Mouse (Mus musculus): ENCODE measurements at regions not wholly inside any gene's neighbourhood (a gene's known extent, or its start where the extent isn't known, plus 50 kb on each side); places are given as distances from the start of the nearest gene placed in this dataset.

- Histone ChIP-seq H3K4me1 (ENCODE audit: insufficient read depth, low read depth, low read length) (peaks cover 12% of the 10 kb centered on the region; the same call in 1 of the 2 replicates), H3K9ac (replicated peaks; ENCODE audit: low read depth) (no peak overlapping the region), H3K4me3 (ENCODE audit: low read depth, low read length) (no peak overlapping the region), H3K27ac (ENCODE audit: low read length) (peak overlapping the region; percentile 74), H3K9me3 (ENCODE audit: low read length) (no peaks in the 10 kb centered on the region), H3K36me3 (ENCODE audit: insufficient read depth, low read length) (no peaks in the 10 kb centered on the region), H3K4me2 (replicated peaks; ENCODE audit: low read depth, low read length) (no peak overlapping the region), H3K27me3 (replicated peaks; ENCODE audit: insufficient read depth, low read length) (no peaks in the 10 kb centered on the region)
- peak; percentile 57 for ATAC-seq
- peak; percentile 78 for DNase-seq (ENCODE audit: low spot score)
- TF ChIP-seq CTCF (IDR thresholded peaks at IDR 0.05) (no peak), EP300 (IDR thresholded peaks at IDR 0.05) (no peak; the same call in 1 of the 2 replicates)
- 23% methylated on average over 10 of the region's 10 CpGs for WGBS
These were observed 195.1 kb downstream of the Zfp36l1 start for GRCm38 (mm10) chr12:79917634-79918289.

DNA sequence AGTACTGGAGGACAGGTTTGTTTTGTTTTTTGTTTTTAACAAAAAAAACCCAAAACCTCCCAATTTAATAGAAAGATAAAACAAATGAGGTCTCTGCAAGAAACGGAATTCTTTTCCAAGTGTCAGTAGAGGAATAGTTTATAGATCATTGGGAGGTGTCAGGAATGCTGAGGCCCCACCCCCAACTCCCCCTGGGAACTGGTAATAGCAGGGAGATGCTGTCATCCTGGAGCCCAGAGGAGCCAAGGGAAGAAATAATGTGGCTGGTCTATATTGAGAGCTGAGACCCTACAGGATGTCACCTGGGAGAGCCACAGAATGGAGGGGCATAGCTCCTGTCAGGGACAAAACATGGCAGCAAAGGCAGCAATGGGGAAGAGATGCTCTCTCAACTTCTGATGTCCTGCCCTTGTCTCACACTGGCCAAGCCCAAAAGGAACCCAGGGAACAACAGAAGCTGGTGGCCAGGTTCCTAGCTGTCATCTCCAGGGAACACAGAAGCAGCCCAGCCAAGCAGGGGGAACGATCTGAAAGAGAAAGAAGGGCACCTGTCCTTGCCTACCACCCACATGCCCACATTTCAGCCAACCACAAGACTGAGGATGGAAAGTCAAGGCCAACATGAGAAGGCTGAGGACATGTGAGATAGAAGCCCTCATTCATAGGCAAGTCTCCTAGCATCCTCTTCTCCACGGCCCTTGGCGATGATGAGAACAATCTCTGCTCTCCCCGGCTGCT, 195.7 kb downstream of the Zfp36l1 start:
- Histone ChIP-seq H3K27ac (ENCODE audit: low read length) (peak overlapping the region; percentile 74), H3K36me3 (ENCODE audit: insufficient read depth, low read length) (no peaks in the 10 kb centered on the region), H3K4me3 (ENCODE audit: low read depth, low read length) (no peak overlapping the region), H3K9ac (replicated peaks; ENCODE audit: low read depth) (no peak overlapping the region), H3K4me1 (ENCODE audit: insufficient read depth, low read depth, low read length) (peaks cover 12% of the 10 kb centered on the region; the same call in 1 of the 2 replicates), H3K9me3 (ENCODE audit: low read length) (no peaks in the 10 kb centered on the region), H3K4me2 (replicated peaks; ENCODE audit: low read depth, low read length) (no peak overlapping the region), H3K27me3 (replicated peaks; ENCODE audit: insufficient read depth, low read length) (no peaks in the 10 kb centered on the region)
- DNase-seq (ENCODE audit: low spot score) (no peak), ATAC-seq (no peak)
- TF ChIP-seq CTCF (IDR thresholded peaks at IDR 0.05): no peak
- no peak for TF ChIP-seq EP300 (IDR thresholded peaks at IDR 0.05)
- WGBS: 64% methylated on average over 5 of the region's 5 CpGs

DNA sequence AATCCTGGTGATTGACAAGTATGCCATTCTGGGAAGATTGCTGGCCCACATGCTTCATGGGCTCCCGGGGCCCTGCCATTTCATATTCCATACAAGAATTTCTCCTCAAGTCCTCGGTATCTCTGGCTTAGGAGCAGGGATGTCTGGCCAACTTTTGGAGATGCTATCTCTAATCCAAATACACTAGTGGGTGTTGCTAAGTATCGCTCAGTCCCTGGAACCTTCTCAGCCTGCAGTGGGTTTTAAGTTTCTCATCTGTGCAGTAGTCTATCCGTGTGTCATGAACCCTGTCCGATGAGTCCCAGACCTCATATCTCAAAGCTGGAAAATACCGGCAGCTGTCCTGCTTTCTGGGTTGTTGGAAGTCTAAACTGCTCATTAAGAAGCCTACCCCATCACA, 198.9 kb downstream of the Zfp36l1 start:
- no peaks in the 10 kb centered on the region for H3K27me3 ChIP-seq (replicated peaks; ENCODE audit: insufficient read depth, low read length)

GRCm38 (mm10) chr12:79912281-79913063, 200.3 kb downstream of the Zfp36l1 start:
- no peaks in the 10 kb centered on the region for H3K9me3 ChIP-seq (ENCODE audit: low read length)
- no peaks in the 10 kb centered on the region for H3K27me3 ChIP-seq (replicated peaks; ENCODE audit: insufficient read depth, low read length)
- TF ChIP-seq EP300 (IDR thresholded peaks at IDR 0.05) (no peak), CTCF (IDR thresholded peaks at IDR 0.05) (no peak)
- no peaks in the 10 kb centered on the region for H3K36me3 ChIP-seq (ENCODE audit: insufficient read depth, low read length)
- WGBS: 90% methylated on average over 10 of the region's 10 CpGs
- H3K4me3 ChIP-seq (ENCODE audit: low read depth, low read length): no peak overlapping the region
- H3K9ac ChIP-seq (replicated peaks; ENCODE audit: low read depth): no peak overlapping the region
- H3K4me1 ChIP-seq (ENCODE audit: insufficient read depth, low read depth, low read length): peaks cover 8% of the 10 kb centered on the region; the same call in 1 of the 2 replicates
- H3K4me2 ChIP-seq (replicated peaks; ENCODE audit: low read depth, low read length): no peak overlapping the region
- ATAC-seq: no peak
- DNase-seq (ENCODE audit: low spot score): no peak
- no peak overlapping the region for H3K27ac ChIP-seq (ENCODE audit: low read length)

More for the DNA sequence above, 198.9 kb downstream of the Zfp36l1 start:
- H3K4me2 ChIP-seq (replicated peaks; ENCODE audit: low read depth, low read length): no peak overlapping the region
- H3K9me3 ChIP-seq (ENCODE audit: low read length): no peaks in the 10 kb centered on the region
- WGBS: 76% methylated on average over 6 of the region's 6 CpGs
- TF ChIP-seq CTCF (IDR thresholded peaks at IDR 0.05) (no peak), EP300 (IDR thresholded peaks at IDR 0.05) (no peak)
- H3K4me3 ChIP-seq (ENCODE audit: low read depth, low read length): no peak overlapping the region
- ATAC-seq (no peak), DNase-seq (ENCODE audit: low spot score) (no peak)
- no peak overlapping the region for H3K27ac ChIP-seq (ENCODE audit: low read length)
- no peak overlapping the region for H3K9ac ChIP-seq (replicated peaks; ENCODE audit: low read depth)
- H3K36me3 ChIP-seq (ENCODE audit: insufficient read depth, low read length): no peaks in the 10 kb centered on the region
- peaks cover 15% of the 10 kb centered on the region; the same call in 1 of the 2 replicates for H3K4me1 ChIP-seq (ENCODE audit: insufficient read depth, low read depth, low read length)

DNA sequence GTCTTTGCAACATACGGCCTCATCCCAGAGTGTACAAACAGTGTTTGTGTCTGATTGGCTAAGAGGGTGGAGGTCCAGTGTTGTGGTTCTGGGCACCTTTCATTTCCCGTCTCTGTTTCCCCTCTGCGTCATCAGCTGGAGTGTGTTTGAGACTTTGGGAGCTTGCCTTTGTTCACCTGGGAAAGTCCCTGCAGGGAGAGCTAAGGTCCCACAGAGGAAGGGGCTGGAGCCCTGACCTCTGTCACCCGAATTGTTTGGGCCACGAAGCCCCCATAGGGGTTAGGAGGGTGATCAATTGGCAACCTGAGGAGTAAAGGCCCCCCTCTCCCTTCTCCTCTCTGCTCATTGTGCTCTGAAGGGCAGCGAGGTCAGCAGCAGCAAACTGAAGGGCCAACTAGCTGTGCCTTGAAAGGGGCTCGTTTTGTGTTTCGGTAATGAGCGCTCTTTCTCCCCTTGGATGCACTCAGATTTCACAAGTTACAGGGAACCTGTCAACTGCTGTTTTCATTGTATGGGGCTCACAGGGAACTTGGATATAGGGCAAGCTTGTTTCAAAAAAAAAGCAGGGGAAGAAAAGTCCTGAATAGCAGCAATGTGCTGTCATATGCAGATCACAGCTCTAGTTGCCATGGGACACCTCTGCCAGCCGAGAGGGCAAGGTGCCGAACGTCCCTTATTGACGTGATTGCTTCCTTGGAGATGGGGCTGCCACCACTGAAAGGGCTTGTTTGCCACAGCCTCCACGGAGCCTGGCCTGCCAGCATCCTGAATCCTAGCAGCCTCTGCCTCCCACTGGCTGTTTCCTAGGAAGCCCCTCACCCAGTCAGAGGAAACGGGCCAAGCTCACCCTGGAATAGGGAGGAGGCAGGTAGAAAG, 201.7 kb downstream of the Zfp36l1 start:
- DNase-seq (ENCODE audit: low spot score) (no peak), ATAC-seq (no peak; the same call in 1 of the 2 replicates)
- Histone ChIP-seq H3K27me3 (replicated peaks; ENCODE audit: insufficient read depth, low read length) (no peaks in the 10 kb centered on the region), H3K36me3 (ENCODE audit: insufficient read depth, low read length) (no peaks in the 10 kb centered on the region), H3K4me2 (replicated peaks; ENCODE audit: low read depth, low read length) (no peak overlapping the region), H3K4me3 (ENCODE audit: low read depth, low read length) (no peak overlapping the region), H3K27ac (ENCODE audit: low read length) (peak overlapping the region; percentile 66; the same call in 1 of the 2 replicates), H3K9ac (replicated peaks; ENCODE audit: low read depth) (no peak overlapping the region), H3K4me1 (ENCODE audit: insufficient read depth, low read depth, low read length) (peaks cover 15% of the 10 kb centered on the region), H3K9me3 (ENCODE audit: low read length) (no peaks in the 10 kb centered on the region)
- TF ChIP-seq EP300 (IDR thresholded peaks at IDR 0.05) (no peak), CTCF (IDR thresholded peaks at IDR 0.05) (no peak)
- WGBS: 54% methylated on average over 15 of the region's 15 CpGs

All from lung, postnatal 0 days (tissue).